8 mouse cellular contexts compared by ENCODE assay signal in the genomic region with DNA sequence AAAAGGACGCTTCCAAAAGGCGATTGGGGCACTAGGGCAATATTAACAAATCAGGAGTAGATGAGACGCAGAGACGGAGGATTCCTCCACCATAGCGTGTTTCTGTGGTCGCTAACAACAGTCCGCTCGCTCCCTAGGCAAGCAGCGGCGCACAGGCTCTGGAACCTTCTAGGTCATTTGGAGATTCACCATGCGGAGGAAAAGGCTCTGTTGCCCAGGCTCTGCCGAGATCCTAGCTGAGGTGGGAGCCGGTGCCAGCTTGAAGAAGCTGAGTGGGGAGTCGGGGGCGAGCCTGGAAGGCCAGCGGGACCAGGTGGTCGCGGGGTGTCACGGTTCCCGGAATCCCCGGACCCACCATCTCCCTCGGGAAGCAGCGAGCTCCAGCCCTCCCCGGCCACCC. TPM values are rescaled to one million over a fixed set of nuclear protein-coding genes. Genes with fewer than 3 reads are reported as not detected.
DNase-seq lines count a peak whose midpoint lies in the region; ATAC-seq and TF ChIP-seq lines count a peak whose summit lies in the region.

No protein-coding gene starts in this region.

- 1% methylated on average over 24 of the region's 24 CpGs for WGBS in heart, embryonic 11.5 days (ENCODE audit: insufficient replicate concordance)
- 2% methylated on average over 24 of the region's 24 CpGs for WGBS in forebrain, embryonic 10.5 days
- under 1% methylated on average over 24 of the region's 24 CpGs for WGBS in kidney, postnatal 0 days
- WGBS in midbrain, embryonic 14.5 days: under 1% methylated on average over 24 of the region's 24 CpGs

- H3K27ac ChIP-seq in heart, embryonic 11.5 days (ENCODE audit: low read depth, low read length): peak overlapping the region; percentile 79
- peak overlapping the region; percentile 50; the same call in 1 of the 2 replicates for H3K27ac ChIP-seq in ES-E14 (ENCODE audit: insufficient read depth, low read depth, low read length, poor library complexity, severe bottlenecking)
- peak overlapping the region; percentile 97 for H3K27ac ChIP-seq in forebrain, embryonic 10.5 days
- H3K27ac ChIP-seq in kidney, postnatal 0 days: peak overlapping the region; percentile 75
- H3K27ac ChIP-seq in midbrain, embryonic 14.5 days (replicated peaks; ENCODE audit: low read depth, low read length): peak overlapping the region; percentile 83

- H3K4me1 ChIP-seq in heart, embryonic 11.5 days (ENCODE audit: control insufficient read depth, insufficient read depth, low read length): peaks cover 8% of the 10 kb centered on the region; the same call in 1 of the 2 replicates
- peaks cover 0 to 8% of the 10 kb centered on the region in 2 experiments; a peak in 2 of 4 replicates for H3K4me1 ChIP-seq in ES-E14 (ENCODE audit: control insufficient read depth in 2 of 2, insufficient read depth in 2 of 2, low read length in 2 of 2, poor library complexity in 1 of 2)
- peaks cover 31% of the 10 kb centered on the region for H3K4me1 ChIP-seq in forebrain, embryonic 10.5 days
- 0 out of 2 replicates have a peak, but pooled peaks cover 3% of the 10 kb centered on the region for H3K4me1 ChIP-seq in kidney, postnatal 0 days (replicated peaks; ENCODE audit: insufficient read depth, low read length)
- peaks cover 15% of the 10 kb centered on the region for H3K4me1 ChIP-seq in midbrain, embryonic 14.5 days (ENCODE audit: control insufficient read depth, insufficient read depth, low read length)

- no peak for ATAC-seq in heart, embryonic 11.5 days (replicated peaks; ENCODE audit: insufficient number of reproducible peaks, low FRiP score, low TSS enrichment)
- no peak for ATAC-seq in kidney, postnatal 0 days (replicated peaks; ENCODE audit: low FRiP score, low read depth)
- ATAC-seq in midbrain, embryonic 14.5 days (ENCODE audit: low FRiP score, low TSS enrichment): no peak; the same call in 1 of the 2 replicates

- H3K4me2 ChIP-seq in heart, embryonic 11.5 days: peak overlapping the region; percentile 81
- H3K4me2 ChIP-seq in kidney, postnatal 0 days (ENCODE audit: low read length): peak overlapping the region; percentile 76
- H3K4me2 ChIP-seq in midbrain, embryonic 14.5 days (ENCODE audit: low read length): peak overlapping the region; percentile 94

- no peak for TF ChIP-seq CTCF in kidney, postnatal 0 days (IDR thresholded peaks at IDR 0.05; ENCODE audit: low read depth)

- in situ Hi-C loops in ES-E14 (cut with MboI; ENCODE audit: low sequenced_read_pairs in 2 of 2, unreplicated experiment in 2 of 2): no loop called here

- H3K36me3 ChIP-seq in heart, embryonic 11.5 days (ENCODE audit: control insufficient read depth, insufficient read depth, low read length): peaks cover 10% of the 10 kb centered on the region; the same call in 1 of the 2 replicates
- H3K36me3 ChIP-seq in ES-E14 (ENCODE audit: control insufficient read depth, insufficient read depth, low read length, poor library complexity, severe bottlenecking): peaks cover 32% of the 10 kb centered on the region
- H3K36me3 ChIP-seq in forebrain, embryonic 10.5 days (replicated peaks): peaks cover 41% of the 10 kb centered on the region
- H3K36me3 ChIP-seq in kidney, postnatal 0 days (ENCODE audit: insufficient read depth, low read length): peaks cover 18% of the 10 kb centered on the region
- H3K36me3 ChIP-seq in midbrain, embryonic 14.5 days (ENCODE audit: control insufficient read depth, insufficient read depth, low read length): peaks cover 24% of the 10 kb centered on the region

- no peak for DNase-seq in heart, postnatal 25 days (ENCODE audit: low spot score)
- no peak for DNase-seq in ES-E14 (ENCODE audit: low read depth, low spot score)
- DNase-seq in forebrain, embryonic 10.5 days (ENCODE audit: extremely low spot score, low spot score): no peak
- peak; percentile 67 for DNase-seq in kidney, postnatal 0 days (ENCODE audit: low spot score)
- DNase-seq in midbrain, embryonic 14.5 days: peak; percentile 61
- DNase-seq in left cerebral cortex, adult 11 months (ENCODE audit: low spot score): no peak
- no peak for DNase-seq in thymus, postnatal 25 days

- H3K27me3 ChIP-seq in heart, embryonic 11.5 days (ENCODE audit: control insufficient read depth, insufficient read depth, low read length): no peaks in the 10 kb centered on the region
- no peaks in the 10 kb centered on the region for H3K27me3 ChIP-seq in forebrain, embryonic 10.5 days (ENCODE audit: poor library complexity, severe bottlenecking)
- no peaks in the 10 kb centered on the region for H3K27me3 ChIP-seq in kidney, postnatal 0 days (ENCODE audit: insufficient read depth, low read length)
- H3K27me3 ChIP-seq in midbrain, embryonic 14.5 days (ENCODE audit: control insufficient read depth, insufficient read depth, low read length): no peaks in the 10 kb centered on the region

- intact Hi-C loops in heart, postnatal 25 days (cut with DNase I): loop anchor here (2.0 kb wide), 1 partner anchor 43 kb away; a partner anchor contains a TSS

- H3K9ac ChIP-seq in heart, embryonic 11.5 days (ENCODE audit: low read depth, low read length): peak overlapping the region; percentile 82
- H3K9ac ChIP-seq in ES-E14 (ENCODE audit: insufficient read depth, low read depth, low read length, poor library complexity, severe bottlenecking): peak overlapping the region; percentile 89
- H3K9ac ChIP-seq in kidney, postnatal 0 days (ENCODE audit: low read depth, low read length): peak overlapping the region; percentile 57
- H3K9ac ChIP-seq in midbrain, embryonic 14.5 days (replicated peaks; ENCODE audit: low read length): peak overlapping the region; percentile 67

- H3K9me3 ChIP-seq in heart, embryonic 11.5 days (replicated peaks; ENCODE audit: control insufficient read depth, low read length): no peaks in the 10 kb centered on the region
- no peaks in the 10 kb centered on the region for H3K9me3 ChIP-seq in ES-E14 (ENCODE audit: control insufficient read depth, insufficient read depth, low read depth, low read length)
- no peaks in the 10 kb centered on the region for H3K9me3 ChIP-seq in forebrain, embryonic 10.5 days
- H3K9me3 ChIP-seq in kidney, postnatal 0 days (replicated peaks; ENCODE audit: low read length): no peaks in the 10 kb centered on the region
- no peaks in the 10 kb centered on the region for H3K9me3 ChIP-seq in midbrain, embryonic 14.5 days (ENCODE audit: control insufficient read depth, low read length)

- peak overlapping the region; percentile 78 for H3K4me3 ChIP-seq in heart, embryonic 11.5 days (ENCODE audit: low read depth, low read length)
- H3K4me3 ChIP-seq in ES-E14 (ENCODE audit: insufficient read depth in 1 of 2, low read depth in 1 of 2, low read length in 2 of 2, poor library complexity in 1 of 2, severe bottlenecking in 1 of 2): peak overlapping the region; percentile 79 to 86
- H3K4me3 ChIP-seq in forebrain, embryonic 10.5 days: peak overlapping the region; percentile 88
- peak overlapping the region; percentile 64 for H3K4me3 ChIP-seq in kidney, postnatal 0 days (replicated peaks; ENCODE audit: low read depth, low read length)
- peak overlapping the region; percentile 70 for H3K4me3 ChIP-seq in midbrain, embryonic 14.5 days (replicated peaks; ENCODE audit: low read depth, low read length)

TF ChIP-seq in ES-E14, 5 proteins besides CTCF, POLR2A, EP300 and RAD21:
- no peak for TF ChIP-seq ZC3H11A (IDR thresholded peaks at IDR 0.05; ENCODE audit: borderline replicate concordance, low read depth, low read length)
- no peak for TF ChIP-seq HCFC1 (IDR thresholded peaks at IDR 0.05; ENCODE audit: borderline replicate concordance, insufficient read depth, low read length)
- TF ChIP-seq ZNF384 (IDR thresholded peaks at IDR 0.05; ENCODE audit: low read depth, low read length): no peak
- no peak for TF ChIP-seq MAFK (IDR thresholded peaks at IDR 0.05; ENCODE audit: insufficient read depth, low read depth, low read length)
- TF ChIP-seq CHD2 (IDR thresholded peaks at IDR 0.05; ENCODE audit: low read depth, low read length): no peak

RNA-seq across cellular contexts. Expression of a gene that starts 0.6 kb away (rescaled TPM):
- 55.2 and 57.4 TPM in 2 replicates for polyA plus RNA-seq in heart, embryonic 11.5 days (2014; fragmentation: Nextera tagmentation; extraction: Ambion mirVana)
- total RNA-seq in heart, postnatal 25 days (2021): 10 to 100 TPM; 38.2 to 62.1 TPM
- 80.4 and 98.3 TPM in 2 replicates for total RNA-seq in ES-E14 (2012; rRNA removed)
- polyA plus RNA-seq in forebrain, embryonic 10.5 days (2016; fragmentation: Nextera tagmentation; extraction: Ambion mirVana): 126 and 138 TPM in 2 replicates
- polyA plus RNA-seq in kidney, postnatal 0 days (2015; fragmentation: Nextera tagmentation; extraction: Ambion mirVana): 25.0 and 27.4 TPM in 2 replicates
- polyA plus RNA-seq in midbrain, embryonic 14.5 days (2014; fragmentation: Nextera tagmentation; extraction: Ambion mirVana): 59.8 and 104 TPM in 2 replicates

RNA-seq across cellular contexts. Expression of a gene that starts 42.5 kb away (rescaled TPM):
- polyA plus RNA-seq in heart, embryonic 11.5 days (2014; fragmentation: Nextera tagmentation; extraction: Ambion mirVana): 14.9 and 15.0 TPM in 2 replicates
- 1 to 10 TPM; 4.6 to 5.7 TPM for total RNA-seq in heart, postnatal 25 days (2021)
- 6.0 and 7.2 TPM in 2 replicates for total RNA-seq in ES-E14 (2012; rRNA removed)
- polyA plus RNA-seq in forebrain, embryonic 10.5 days (2016; fragmentation: Nextera tagmentation; extraction: Ambion mirVana): 14.9 and 15.4 TPM in 2 replicates
- 15.4 and 16.3 TPM in 2 replicates for polyA plus RNA-seq in kidney, postnatal 0 days (2015; fragmentation: Nextera tagmentation; extraction: Ambion mirVana)
- 18.2 and 19.0 TPM in 2 replicates for polyA plus RNA-seq in midbrain, embryonic 14.5 days (2014; fragmentation: Nextera tagmentation; extraction: Ambion mirVana)

Comparison
In these comparisons a context has a peak if more than half of its experiments do, and no peak if none do; other contexts are left out.
1. DNase-seq: peak in kidney, postnatal 0 days (single experiment) and midbrain, embryonic 14.5 days (single experiment); none in heart, postnatal 25 days (single experiment), ES-E14 (single experiment), forebrain, embryonic 10.5 days (single experiment), left cerebral cortex, adult 11 months (single experiment) and thymus, postnatal 25 days (single experiment).
2. Peak in every context shown above with its lines, with median percentiles within 50 percentile points of each other: H3K27ac ChIP-seq, H3K4me2 ChIP-seq, H3K4me3 ChIP-seq and H3K9ac ChIP-seq.